Mouse (Mus musculus) kidney, postnatal 36 days (tissue): ENCODE measurements at regions not wholly inside any gene's neighbourhood (a gene's known extent, or its start where the extent isn't known, plus 50 kb on each side); places are given as distances from the start of the nearest gene placed in this dataset.
"Not testable (repeated sequence)": the region's sequence is repeated elsewhere in the genome, so short reads cannot be mapped to it uniquely, and the experiment has no call there.

Experiments
- DNase-seq, 2 experiments: peaks; one replicate each; pipeline ENCODE4 v3.0.0; 2021 to 2022; ENCODE audit warnings: mixed read lengths in 2 of 2

- no peak for DNase-seq
Measured at GRCm38 (mm10) chr15:11463341-11463740, 63.9 kb upstream of the Tars start.

- not testable (repeated sequence) for DNase-seq
Measured at GRCm38 (mm10) chr15:11461575-11461974, 62.1 kb upstream of the Tars start.

- no peak for DNase-seq
Measured at GRCm38 (mm10) chr15:11459306-11459705, 59.8 kb upstream of the Tars start.

GRCm38 (mm10) chr15:11457278-11457677, 57.8 kb upstream of the Tars start:
- no peak for DNase-seq

DNA sequence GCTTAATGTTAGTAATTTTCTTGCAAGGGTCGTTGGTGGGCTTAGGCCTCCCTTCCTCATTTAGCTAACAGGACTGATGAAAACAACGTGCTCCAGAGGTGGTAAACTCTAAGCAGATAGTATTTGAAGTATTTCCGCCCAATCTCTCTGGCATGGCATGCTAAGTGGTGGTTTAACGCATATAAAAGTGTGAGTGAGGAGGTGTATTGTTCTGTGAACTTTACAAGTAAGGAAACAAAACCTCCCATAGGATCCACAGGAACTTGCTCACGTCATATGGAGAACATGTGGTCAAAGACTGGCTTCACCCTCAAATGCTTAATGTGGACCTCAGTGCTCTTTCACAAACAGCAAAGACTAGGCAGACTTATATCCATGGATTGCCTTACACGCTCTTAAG, 56.5 kb upstream of the Tars start:
- DNase-seq, result no peak

DNA sequence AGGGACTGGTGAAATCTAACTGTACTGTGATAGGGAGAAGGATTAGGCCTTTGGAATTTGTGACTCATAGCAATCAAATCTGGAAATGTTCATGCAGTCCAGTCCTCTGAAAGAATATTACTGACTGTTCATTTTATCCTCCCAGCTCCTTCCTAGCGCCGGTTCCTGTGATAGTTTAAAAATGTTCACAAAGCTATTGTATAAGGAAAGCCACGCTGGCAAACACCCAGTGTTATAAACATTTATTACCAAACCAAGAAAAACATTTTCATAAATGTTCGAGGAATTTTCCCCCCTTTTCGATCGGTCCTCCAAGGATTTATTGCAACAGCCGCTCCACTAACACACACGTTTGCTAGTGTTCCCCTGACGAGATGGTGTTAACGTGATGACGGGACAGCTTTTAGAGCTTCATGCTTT, 55.9 kb upstream of the Tars start:
- DNase-seq, result no peak

DNA sequence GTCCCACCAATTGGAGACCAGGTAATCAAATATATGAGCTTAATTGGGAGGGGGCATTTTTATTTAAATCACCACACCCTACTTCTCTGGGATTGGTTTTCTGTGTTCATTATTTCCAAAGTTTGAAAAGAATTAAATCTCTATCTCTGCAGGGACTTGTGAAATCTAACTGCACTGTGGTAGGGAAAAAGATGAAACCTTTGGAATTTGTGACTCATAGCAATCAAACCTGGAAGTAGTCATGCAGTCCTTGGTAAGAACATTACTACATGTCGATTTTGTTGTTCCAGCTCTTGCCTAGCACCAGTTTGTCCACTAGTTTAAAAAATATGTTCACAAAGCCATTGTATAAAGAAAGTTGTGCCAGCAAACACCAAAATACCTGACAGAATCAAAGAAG, 54.5 kb upstream of the Tars start:
- no peak for DNase-seq

GRCm38 (mm10) chr15:11451635-11452034, 52.2 kb upstream of the Tars start:
- no peak for DNase-seq
